Mouse (Mus musculus): ENCODE measurements around the gene Clmn.

DNA sequence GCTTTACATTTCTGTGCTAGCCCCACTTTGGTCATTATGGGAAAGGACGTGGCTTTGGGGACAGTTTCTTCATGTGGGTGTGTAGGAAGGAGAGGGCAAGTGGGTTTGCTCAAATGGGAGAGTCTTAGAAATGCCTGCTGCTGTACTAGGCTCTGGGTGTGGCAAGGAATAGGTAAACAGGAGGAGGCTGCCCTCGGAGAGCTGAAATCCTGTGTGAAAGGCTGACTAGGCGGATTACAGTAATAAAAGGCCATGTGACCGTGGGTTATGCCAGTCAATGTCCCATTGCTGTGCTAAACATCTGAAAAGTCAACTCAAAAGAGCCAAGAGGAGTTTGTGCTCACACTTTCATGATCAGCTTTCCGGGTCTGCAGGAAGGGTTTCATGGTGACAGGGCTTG, 17.7 kb upstream of the Clmn start:
- TF ChIP-seq CTCF (IDR thresholded peaks at IDR 0.05) (no peak), POLR2A (IDR thresholded peaks at IDR 0.05; ENCODE audit: insufficient read depth, low read depth, low read length) (no peak), EP300 (IDR thresholded peaks at IDR 0.05; ENCODE audit: insufficient read depth, low read depth, low read length) (no peak)

All from heart, adult 2 months (tissue).